Mouse (Mus musculus) cerebellum, adult 9-11 months (tissue): ENCODE measurements around the gene Ap1m1.

Experiments used
- DNase-seq: peaks from one replicate; pipeline ENCODE4 v3.0.0; 2022

Gene Ap1m1

DNA sequence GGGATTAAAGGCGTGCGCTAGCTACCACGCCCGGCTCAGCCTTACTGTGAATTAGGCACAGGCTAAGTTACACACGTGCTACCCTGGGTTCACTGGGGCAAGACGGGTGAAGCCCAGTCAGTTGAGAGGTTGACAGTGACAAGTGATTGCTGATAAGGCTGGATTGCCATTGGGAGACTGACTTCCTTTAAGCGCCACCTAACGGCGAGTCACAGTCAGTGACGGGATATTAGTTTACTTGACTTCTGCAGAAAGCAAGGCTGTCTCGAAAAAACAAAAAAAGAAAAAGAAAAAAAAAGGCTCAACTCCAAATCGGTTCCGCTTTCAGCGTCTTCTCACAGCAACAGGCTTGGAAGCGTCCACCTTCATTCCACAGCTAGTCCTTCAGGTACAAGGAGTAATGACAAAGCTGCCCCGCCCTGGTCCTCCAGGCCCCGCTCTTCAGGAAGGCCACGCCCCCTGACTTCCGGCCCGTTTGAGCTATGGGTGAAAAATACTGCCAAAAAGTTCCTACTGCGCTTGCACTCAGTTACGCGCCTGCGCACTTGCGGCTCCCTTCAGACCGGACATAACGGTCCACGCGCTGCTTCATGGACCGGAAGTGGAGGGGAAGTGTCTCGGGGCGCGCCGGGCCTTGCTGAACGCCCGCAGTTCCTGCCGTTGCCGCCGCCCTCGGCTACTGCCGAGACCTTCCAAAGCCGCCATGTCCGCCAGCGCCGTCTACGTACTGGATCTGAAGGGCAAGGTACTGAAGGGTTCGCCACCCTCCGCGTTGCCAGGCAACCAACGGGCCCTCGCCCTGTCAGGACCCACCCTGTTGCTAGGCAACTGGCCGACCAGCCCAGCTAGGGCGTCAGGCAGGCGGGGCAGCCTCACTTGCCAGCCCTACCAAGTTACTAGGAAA is at the start of gene Ap1m1:
Ap1m1 (plus strand) TSS at position 520 of the 904 bp plus-strand sequence.
- DNase-seq = peak; percentile 99

DNA sequence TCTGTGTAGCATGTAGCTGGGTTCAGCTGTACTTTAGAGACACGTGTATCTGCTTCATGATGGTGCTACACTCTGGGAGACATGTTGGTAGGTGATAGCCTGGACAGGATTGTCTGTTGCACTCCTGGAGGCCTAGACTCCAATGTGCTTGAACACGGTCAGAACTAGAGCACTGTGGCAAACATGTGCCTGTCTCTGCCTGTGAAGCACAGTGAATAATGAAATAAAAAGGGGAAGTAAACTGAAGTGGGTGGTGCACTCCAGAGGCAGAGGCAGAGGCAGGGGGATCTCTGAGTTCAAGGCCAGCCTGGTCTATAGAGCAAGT is 49.6 kb upstream of the Ap1m1 start:
- DNase-seq = no peak

DNA sequence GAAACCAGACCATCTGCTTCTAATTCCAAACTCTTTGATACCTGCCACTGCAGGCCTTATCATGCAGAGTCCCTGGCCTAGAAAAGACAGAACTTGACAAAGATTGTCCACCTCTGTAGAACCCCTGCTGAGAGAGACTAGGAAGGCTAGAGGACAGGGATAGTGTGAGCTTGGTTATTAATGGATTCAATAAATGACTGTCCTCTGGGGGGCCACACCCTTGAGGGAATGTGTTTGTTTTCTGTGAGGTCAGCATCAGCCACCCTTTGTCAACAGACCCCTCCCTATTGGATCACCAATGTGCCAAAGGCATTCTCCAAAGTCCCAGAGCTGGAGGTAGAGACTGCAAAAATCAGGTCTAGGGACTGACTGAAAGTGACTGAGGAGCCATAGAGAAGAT is 47.8 kb upstream of the Ap1m1 start:
- no peak for DNase-seq

DNA sequence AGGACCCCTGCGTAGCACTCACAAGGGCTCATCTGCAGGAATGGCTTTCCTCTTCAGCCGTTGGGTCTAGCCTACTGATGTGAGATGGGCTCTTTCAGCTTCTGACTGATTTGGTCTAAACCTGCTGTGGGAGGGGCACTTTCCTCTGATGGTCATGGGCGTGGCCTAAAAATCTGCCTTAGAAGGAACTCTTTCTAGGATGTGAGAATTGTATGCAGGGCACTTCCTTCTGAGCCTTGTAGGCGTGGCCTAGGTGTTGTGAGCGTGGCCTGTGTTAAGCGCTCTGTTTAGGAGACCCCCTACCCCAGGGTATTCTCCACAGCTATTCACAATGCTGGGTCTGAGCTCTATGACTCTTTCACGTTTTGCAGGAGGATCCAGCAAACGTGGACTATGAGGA is 41.8 kb upstream of the Ap1m1 start:
- no peak for DNase-seq

DNA sequence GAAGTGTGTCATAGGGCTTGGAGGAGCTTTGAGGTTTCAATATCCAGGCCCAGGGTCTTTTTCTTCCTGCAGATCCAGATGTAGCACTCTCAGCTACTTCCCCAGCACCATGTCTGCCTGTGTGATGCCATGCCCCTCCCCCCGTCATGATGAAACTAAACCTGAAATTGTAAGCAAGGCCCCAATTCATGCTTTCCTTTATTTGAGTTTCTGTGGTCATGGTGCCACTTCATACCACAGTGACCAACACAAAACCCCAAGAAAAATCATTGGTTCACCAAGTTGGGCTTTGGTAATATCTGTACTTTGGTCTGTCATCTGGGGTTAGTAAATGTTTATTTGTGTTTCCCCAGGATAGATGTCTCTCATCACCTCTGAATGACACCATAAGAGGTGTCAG is 31.2 kb upstream of the Ap1m1 start:
- no peak for DNase-seq

DNA sequence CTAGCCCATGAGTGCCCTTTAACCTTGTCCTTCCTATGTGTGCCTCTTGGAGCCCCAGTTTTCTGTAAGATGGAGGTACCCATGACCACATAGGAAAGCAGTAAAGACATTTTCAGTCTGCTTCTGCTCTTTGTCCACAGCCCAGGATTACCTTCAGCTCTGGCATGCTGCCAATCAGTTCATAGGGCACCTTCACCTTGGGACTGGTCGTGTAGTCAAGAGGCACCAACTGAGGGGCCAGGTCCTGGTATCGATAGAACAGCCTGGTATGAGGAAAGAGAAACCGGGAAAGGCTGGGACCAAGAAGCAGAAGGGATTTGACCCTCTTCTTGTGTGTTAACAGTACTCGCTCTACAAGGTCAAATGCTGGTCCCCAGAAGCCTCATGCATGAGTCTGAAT is 29.6 kb upstream of the Ap1m1 start:
- no peak for DNase-seq

DNA sequence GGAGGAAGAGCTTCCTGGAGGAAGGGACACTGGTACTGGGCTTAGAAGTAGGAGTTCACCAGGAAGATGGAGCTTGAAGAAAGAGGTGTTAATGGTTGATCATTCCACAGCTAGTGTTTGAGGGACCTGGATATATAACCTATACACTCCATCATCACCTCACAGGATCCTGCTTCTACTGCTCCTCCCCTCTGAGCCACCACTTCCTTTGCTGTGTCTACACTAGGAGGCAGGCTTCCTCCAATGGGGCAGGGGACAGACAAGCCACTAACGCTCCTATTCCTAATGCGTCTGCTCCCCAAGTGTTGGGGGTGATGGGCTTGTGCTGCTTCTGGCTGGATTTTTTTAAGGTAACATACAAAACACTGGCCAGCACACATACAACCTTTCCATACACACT is 29.1 kb upstream of the Ap1m1 start:
- DNase-seq = no peak

DNA sequence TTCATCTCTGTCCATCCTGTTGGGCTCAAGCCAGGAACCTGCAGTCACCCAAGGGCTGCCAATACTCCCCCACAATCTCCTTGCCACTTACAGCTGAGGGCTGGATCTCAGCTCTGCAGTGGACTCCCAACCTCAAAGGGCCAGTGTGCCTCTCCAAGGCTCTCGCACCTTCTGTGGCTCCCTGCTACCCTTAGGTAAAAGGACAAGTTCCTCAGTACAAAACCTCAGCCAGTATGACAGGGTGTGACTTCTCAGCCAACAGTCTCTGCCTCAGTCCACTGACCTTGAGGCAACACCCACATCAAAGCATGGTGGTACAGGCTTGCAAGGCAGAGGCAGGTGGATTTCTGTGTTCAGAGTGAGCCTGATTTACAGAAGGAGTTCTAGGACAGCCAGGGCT is 28.0 kb upstream of the Ap1m1 start:
- DNase-seq = no peak

DNA sequence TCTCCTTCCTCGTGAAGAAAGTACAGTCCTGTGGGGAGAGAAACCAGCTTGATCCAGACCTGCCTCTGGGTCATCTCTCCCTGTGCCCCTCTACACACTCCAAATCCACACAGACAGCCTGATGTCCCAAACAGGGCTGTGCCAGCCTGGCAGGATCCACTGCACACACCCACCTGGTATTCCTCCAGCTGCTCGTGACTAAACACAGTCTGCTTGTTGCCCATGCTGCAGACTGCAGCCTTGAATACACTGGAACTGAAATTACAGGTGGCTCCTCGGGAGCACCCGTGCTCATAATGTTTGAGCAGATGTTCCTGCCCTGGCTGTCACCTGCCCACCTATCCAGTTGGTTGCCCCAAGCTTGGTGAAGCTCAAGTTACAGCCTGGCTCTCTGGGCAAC is 27.1 kb upstream of the Ap1m1 start, which contains the start of gene Cib3:
Cib3 (minus strand) TSS at position 87 of the 400 bp plus-strand sequence.
- DNase-seq = no peak

DNA sequence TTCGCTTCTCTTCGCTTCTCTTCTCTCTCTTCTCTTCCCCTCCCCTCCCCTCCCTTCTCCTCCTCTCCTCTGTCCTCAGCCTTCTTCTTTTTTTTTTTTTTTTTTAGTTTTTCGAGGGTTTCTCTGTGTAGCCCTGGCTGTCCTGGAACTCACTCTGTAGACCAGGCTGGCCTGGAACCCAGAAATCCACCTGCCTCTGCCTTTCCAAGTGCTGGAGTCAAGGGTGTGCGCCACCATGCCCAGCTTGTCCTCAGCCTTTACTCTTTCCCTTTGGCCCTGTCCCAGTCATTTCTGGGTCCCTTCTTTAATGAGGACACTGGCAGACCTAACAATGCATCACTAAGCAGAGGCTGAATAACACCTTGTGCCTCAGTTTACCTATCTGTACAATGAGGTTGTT is 26.3 kb upstream of the Ap1m1 start, which contains the start of gene Gm11034:
Gm11034 (minus strand) TSS at position 101 of the 400 bp plus-strand sequence.
- DNase-seq = no peak

DNA sequence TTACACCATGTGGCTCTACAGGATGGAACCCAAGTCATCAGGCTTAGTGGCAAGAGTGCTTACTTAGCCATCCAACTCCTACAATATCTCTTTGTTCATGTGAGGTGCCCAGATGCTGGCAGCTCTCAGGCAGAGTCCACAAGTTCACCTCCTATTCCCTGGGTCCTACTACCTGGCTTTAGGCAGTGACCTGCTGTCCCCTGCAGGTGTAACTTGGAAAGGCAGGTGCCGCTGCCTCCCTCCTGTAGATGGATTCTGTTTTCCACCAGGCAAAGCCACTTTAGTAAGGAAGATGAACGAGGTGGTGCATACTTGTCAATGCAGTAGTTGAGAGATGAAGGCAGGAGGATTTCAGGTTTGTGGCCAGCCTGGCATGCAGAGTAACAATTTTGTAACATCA is 24.8 kb upstream of the Ap1m1 start:
- no peak for DNase-seq

DNA sequence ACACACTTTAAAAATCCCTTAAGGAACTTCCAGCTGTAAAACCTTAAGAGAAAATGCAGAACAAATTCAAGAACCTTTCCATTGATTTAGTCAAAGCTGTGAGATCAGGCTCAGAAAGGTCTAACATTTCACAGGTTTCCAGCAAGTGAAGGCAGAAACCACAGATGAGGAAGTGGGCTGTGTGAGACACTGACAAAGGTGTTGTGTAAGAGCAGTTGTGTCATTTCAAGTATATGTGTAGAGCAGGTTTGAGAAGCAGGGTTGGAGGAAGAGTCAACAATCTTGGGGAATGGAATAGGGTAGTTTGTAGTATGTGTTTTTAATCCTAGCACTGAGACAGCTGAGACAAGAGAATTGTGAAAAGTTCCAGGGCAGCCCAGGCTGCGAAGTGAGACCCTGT is 23.9 kb upstream of the Ap1m1 start:
- DNase-seq = no peak

DNA sequence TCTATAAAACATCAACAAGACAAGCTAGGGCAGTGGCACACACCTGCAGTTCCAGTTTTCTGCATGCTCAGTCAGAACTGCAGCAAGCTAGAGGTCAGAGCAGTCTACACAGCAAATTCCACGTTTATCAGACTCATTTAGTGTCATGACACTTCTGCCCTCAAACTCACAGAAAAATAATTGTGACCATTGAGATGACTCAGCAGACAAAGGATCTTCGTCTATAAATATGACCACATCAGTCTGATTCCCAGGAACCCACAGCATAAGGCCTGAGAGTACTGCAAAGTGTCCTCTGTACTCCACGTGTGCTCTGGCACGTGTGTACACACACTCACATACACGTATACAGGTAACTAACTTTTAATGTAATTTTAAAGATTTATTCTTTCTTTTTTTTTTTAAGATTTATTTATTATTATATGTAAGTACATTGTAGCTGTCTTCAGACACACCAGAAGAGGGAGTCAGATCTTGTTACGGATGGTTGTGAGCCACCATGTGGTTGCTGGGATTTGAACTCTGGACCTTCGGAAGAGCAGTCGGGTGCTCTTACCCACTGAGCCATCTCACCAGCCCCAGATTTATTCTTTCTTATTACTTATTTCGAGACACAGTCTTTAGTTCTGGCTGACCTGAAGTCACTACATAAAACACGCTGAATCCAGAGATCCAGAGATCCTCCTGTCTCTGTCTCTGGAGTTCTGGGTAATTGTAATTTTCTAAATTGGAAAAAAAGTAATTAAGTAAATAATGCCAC is 20.9 kb upstream of the Ap1m1 start:
- no peak for DNase-seq

DNA sequence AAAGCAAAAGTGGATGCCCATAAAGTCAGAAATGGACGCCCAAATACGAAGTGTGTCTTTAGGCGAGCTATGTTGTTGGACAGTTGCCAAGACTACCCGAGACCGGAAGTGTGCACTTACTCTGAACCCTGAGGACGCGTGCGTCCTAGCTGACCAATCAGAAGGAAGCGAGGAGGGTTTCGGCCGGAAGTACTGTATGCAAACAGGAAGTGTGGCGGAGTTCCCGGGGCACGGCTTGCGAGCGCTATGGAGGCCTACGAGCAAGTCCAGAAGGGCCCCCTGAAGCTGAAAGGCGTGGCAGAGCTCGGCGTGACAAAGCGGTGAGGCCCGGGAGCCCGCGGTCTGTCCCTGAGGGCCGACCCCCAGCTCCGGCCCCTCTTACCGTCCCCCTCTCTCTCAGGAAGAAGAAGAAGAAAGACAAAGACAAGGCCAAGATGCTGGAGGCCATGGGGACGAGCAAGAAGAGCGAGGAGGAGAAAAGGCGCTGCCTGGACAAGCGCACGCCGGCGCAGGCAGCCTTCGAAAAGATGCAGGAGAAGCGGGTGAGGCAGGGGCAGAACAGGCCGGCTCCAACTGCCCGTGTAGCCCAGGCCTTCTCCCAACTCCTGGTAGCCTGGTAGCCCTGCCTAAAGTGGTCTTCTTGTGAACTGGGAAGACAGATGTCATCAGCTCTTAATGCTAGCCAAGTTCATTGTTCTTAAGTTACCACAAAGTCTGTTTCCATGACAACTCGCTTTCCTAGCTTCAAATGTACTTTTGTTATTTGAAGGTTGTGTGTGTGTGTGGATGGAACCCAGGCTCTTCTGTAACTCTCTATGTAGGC is 20.1 kb upstream of the Ap1m1 start, which contains the start of gene Fam32a:
Fam32a (plus strand) TSS at position 190 of the 823 bp plus-strand sequence.
- DNase-seq = peak; percentile 90

DNA sequence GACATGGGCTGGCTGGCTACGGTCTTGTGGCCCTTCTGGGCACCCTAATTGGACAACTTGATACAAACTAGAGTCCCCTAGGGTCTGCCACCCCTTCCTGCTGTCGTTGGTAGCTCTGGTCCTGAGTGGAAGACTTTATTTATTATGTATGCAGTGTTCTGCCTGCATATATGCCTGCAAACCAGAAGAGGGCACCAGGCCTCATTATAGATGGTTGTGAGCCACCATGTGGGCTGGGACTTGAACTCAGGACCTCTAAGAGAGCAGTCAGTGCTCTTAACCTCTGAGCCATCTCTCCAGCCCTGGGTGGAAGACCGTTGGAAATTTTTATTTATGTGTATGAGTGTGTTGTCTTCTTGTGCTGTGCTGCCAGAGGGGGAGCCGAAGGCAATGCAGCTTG is 19.1 kb upstream of the Ap1m1 start:
- no peak for DNase-seq

DNA sequence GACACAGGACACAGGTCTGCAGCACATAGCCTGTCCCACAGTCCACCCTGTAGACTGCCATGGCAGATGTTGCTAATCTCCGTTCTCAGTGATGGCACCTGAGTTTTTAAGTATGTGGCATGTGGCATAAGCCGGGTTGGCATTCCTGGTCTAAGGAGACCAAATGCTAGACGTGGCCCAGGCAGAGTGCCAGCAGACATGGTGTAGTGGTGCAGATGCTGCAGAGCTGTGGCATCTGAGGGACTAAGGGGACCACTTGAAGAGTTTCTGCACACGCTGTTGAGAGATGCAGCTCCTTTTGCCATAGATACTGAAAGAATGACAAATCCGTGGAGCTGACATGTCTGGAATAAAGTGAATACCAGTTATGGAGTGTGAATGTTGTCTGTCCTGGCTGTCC is 17.2 kb upstream of the Ap1m1 start:
- peak; percentile 15 for DNase-seq

DNA sequence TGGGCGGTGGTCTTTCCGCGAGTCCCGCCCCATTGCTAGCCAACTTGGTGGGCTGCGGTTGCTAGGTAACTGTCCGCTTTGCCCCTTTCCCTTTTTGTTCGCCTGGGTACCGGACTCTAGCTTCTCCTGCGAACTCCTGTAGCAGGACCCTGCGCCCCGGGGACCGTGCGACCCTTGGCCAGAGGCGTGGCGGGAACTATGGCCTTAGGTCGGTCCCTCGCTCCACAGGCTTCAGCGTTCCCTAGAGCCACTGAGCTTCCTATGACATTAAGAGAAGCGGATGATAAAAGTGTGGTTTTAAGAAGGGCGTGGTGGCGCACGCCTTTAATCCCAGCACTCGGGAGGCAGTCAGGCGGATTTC is 565 bp downstream of the Ap1m1 start:
- no peak for DNase-seq

DNA sequence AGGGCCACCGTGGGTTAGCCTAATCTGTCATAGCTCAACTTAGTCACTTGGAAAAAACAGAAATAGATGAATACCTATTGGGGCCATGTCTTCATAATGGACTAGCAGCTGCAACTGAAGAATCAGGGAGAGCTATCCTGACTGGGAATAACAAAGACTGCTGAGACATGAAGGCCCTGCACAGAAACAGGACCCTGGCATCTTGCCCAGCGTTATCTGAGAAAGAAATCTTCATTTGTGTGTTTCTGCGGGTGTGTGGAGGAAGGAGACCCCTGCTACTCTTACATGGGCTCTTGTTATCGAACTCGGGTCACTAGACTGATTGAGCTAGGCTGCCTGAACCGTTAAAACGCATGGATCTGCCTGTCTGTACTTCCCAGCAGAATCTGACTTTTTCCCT is 1.1 kb downstream of the Ap1m1 start:
- DNase-seq = peak; percentile 57

DNA sequence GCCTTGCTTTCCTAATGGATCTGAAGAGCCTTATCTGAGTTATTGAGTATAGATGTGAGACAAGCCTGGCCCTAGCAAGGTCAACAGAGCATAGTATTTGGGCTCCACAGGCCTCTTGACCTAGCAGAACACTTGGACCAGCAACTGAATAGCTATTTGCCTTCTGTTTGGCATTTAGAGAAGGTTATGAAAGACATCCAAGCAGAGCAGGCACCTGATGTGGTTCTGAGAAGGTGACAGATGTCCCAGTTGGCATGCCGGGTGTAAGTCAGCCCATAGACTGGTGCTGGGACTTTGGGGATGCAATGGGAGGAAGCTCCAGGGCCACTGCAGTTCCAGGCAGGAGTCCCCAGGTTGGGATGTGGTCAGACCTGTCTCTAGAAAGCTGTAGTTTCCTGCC is 2.4 kb downstream of the Ap1m1 start:
- no peak for DNase-seq

DNA sequence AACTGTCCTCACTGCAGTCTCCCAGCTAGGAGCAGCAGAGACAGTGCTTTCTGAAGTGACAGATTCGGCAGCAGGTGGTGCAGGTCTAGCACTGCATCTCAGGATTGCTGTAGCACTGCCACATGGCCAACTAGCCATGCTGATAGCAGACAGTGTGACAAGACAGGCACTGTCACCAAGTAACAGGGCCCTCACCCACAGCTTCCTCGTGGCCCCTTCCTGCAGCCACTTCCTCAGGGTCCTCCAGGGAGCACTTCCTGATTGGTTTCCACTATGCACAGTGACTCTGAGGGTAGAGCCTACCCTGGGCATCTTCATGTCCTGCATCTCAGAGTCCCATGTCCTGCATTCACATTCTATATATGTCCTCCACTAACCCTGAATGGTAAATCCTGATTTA is 4.8 kb downstream of the Ap1m1 start:
- DNase-seq = no peak

DNA sequence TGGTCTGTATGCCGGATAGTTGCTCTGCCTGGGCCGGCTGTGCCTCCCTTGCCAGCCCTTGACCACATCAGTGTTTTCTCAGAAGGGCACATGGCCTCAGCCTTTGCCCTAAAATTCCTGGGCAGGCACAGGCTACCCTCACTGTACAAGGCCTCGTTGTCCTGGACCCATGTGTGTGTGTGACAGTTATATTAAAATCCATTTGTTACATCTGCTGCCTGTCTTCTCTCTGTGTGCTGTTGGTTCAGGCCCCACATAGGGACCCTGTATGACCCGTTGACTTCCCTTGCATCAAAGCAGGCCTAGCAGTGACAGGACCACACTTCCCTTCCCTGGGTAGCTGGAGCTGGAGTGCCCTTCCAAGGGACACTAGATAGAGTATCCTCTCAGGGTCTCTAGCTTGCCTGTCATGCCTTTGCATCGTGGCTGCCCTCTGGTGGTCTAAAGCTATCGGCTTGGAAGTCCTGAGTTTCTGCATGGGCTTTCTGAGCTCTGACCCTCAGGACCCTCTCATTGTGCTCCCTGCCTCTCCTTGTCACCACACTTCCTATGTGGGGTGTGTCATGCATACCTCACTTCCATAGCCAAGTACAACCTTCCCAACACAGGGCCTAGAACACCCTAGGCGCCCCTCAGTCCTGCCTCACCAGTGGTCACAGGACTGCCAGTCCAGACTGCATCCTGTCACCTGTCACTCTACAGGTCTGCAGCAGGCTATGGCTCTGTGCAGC is 17.5 kb downstream of the Ap1m1 start:
- DNase-seq = no peak

DNA sequence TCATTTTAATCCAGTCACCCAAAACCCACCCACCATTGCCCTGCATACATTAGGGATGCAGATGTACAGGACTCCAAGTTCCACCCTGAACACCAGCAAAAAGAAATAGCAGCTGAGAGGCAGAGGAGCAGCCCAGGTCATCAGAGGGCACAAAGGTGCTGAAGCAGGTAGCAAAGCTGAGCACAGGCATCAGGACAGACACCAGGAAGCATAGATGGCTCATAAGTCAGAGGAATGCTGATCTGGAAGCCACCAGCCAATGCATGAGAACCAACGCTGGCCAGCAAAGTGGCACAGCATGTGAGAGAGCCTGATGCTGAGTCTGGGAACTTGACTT is 18.1 kb downstream of the Ap1m1 start:
- DNase-seq = no peak

DNA sequence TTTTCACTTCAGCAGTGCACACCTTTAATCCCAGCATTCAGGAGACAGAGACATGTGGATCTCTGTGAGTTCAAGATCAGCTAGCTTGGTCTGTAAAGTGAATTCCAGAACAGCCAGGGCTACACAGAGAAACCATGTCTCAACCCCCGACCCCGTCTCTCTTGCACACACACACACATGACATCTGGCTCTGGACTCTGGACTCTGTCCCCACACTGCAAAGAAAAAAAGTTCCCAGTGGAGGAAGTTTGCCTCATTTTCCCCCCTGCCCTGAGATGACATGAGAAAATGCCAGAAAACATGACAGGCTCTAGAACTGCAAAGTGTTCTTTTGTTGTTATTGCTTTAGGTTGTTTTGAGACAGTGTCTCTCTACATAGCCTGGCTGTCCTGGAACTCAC is 20.0 kb downstream of the Ap1m1 start:
- DNase-seq = no peak
